Mouse (Mus musculus): ENCODE results near the gene Gm14569. TPM values are rescaled to one million over a fixed set of nuclear protein-coding genes. Genes with fewer than 3 reads are reported as not detected.

Gene Gm14569
- total RNA-seq, 2 experiments from 2014 or later = not detected

Small RNA genes lying within 50 kb of the gene (microRNA-seq; reads per million reads assigned to microRNA genes)
- not detected for gene Gm44485

Other genes with a start within 250 kb of the Gm14569 start
- 1 to 10 TPM; 3.2 to 4.6 TPM for gene Lonrf3, start 163.5 kb downstream of the Gm14569 start, total RNA-seq (2021)
- gene Gm6268, start 90.5 kb downstream of the Gm14569 start, total RNA-seq (2021) = not detected
- 10 to 100 TPM; 48.1 to 50.1 TPM for gene Pgrmc1, start 106.4 kb upstream of the Gm14569 start, total RNA-seq (2021)
- gene Akap17b, start 153.6 kb upstream of the Gm14569 start, total RNA-seq (2021) = 1 to 10 TPM; 1.5 to 2.0 TPM

Data from gastrocnemius, postnatal 4 days (tissue).